Mouse (Mus musculus) liver, adult 2 months (tissue): ENCODE results near the gene Ubac2.

ENCODE experiments used
- CTCF ChIP-seq: fragments of 200-500 bp; IDR thresholded peaks from 2 replicates; pipeline ENCODE4 v1.5.1; 2011; ENCODE audit warnings: low read depth, low read length, control low read depth
- POLR2A ChIP-seq: fragments of 200-500 bp; IDR thresholded peaks from 2 replicates; pipeline ENCODE4 v1.6.1; 2011; ENCODE audit warnings: low read length, control low read depth; ENCODE audit not compliant: insufficient read depth; ENCODE audit errors: extremely low read depth

DNA sequence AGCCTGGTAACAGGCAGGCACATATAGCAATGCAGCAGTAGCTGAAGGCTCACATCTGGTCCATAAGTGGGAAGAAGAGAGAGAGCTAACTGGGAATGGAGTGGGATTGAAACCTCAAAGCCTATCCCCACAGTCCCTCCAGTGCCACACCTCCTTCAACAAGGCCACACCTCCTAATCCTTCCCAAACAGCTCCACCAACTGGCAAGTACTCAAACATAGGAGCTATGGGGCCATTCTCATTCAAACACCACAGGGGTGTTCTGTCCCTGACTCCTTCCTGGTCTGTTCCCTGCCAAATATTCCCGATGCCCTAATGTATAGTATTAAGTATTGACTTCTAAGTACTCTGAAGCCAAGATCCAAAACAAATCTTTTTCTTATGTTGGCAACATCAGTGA lies 27.2 kb upstream of the Ubac2 start:
- no peak for TF ChIP-seq CTCF
- TF ChIP-seq POLR2A, result no peak
